Mouse (Mus musculus) embryonic facial prominence, embryonic 12.5 days (tissue): Measurements from ENCODE around the gene Capns1. TPM values are rescaled to one million over a fixed set of nuclear protein-coding genes. Genes with fewer than 3 reads are reported as not detected.
A peak's percentile ranks its signal among the peaks of the same experiment; 100 is the strongest.
"Not testable (repeated sequence)": the region's sequence is repeated elsewhere in the genome, so short reads cannot be mapped to it uniquely, and the experiment has no call there.

Source experiments
- ATAC-seq: fragments of 200-750 bp; cut with Nextera tagmentation; 2 replicates; pipeline ENCODE4 v1.8.0; 2017; ENCODE audit not compliant: insufficient number of reproducible peaks, insufficient read depth, low FRiP score, low TSS enrichment
- H3K27ac ChIP-seq: fragments of 300-500 bp; sonication (generic); 2 replicates; pipeline ENCODE4 v1.5.1; 2016; ENCODE audit warnings: mild to moderate bottlenecking
- H3K27me3 ChIP-seq: fragments of 300-500 bp; sonication (generic); 2 replicates; pipeline ENCODE4 v1.6.1; 2016; ENCODE audit warnings: mild to moderate bottlenecking, moderate library complexity
- H3K36me3 ChIP-seq: fragments of 300-500 bp; sonication (generic); 2 replicates; pipeline ENCODE4 v1.6.1; 2016; ENCODE audit warnings: mild to moderate bottlenecking
- H3K4me1 ChIP-seq: fragments of 300-500 bp; sonication (generic); 2 replicates; pipeline ENCODE4 v1.6.1; 2016
- H3K4me2 ChIP-seq: fragments of 300-500 bp; sonication (generic); replicated peaks from 2 replicates; pipeline ENCODE4 v1.6.1; 2016; ENCODE audit warnings: mild to moderate bottlenecking, moderate library complexity
- H3K4me3 ChIP-seq: fragments of 300-500 bp; sonication (generic); 2 replicates; pipeline ENCODE4 v1.5.1; 2016; ENCODE audit warnings: mild to moderate bottlenecking
- H3K9ac ChIP-seq: fragments of 300-500 bp; sonication (generic); 2 replicates; pipeline ENCODE4 v1.6.1; 2016; ENCODE audit warnings: mild to moderate bottlenecking, moderate library complexity
- H3K9me3 ChIP-seq: fragments of 300-500 bp; sonication (generic); 2 replicates; pipeline ENCODE4 v1.6.1; 2016; ENCODE audit warnings: mild to moderate bottlenecking, moderate library complexity
- WGBS: fragments of 180-500 bp; shearing (Covaris S2); methylation state at CpG from one replicate; pipeline ENCODE4 v1.1.7; 2016; 5-methylcytosine and 5-hydroxymethylcytosine counted together
- polyA plus RNA-seq: library from polyadenylated mRNA; unstranded; fragments of >200 nt; fragmentation: Nextera tagmentation; extraction: Ambion mirVana; gene quantifications from 2 replicates; pipeline ENCODE4 v1.2.1, GENCODE M21; 2016

Gene Capns1
- polyA plus RNA-seq, 1 experiment from 2014 or later = 86.6 TPM

GRCm38 (mm10) chr7:30192088-30192487 lies 6.5 kb downstream of the Capns1 start:
- peaks cover 18% of the 10 kb centered on the region for H3K4me1 ChIP-seq
- 88% methylated on average over 12 of the region's 12 CpGs for WGBS
- peaks cover 48% of the 10 kb centered on the region for H3K36me3 ChIP-seq
- H3K27ac ChIP-seq = no peak overlapping the region
- H3K4me2 ChIP-seq = no peak overlapping the region
- H3K9me3 ChIP-seq = no peaks in the 10 kb centered on the region
- H3K9ac ChIP-seq = no peak overlapping the region
- no peak for ATAC-seq
- H3K27me3 ChIP-seq = no peaks in the 10 kb centered on the region
- H3K4me3 ChIP-seq = no peak overlapping the region; the same call in 1 of the 2 replicates

- ATAC-seq = no peak
- WGBS = 87% methylated on average over 4 of the region's 4 CpGs
Observed at GRCm38 (mm10) chr7:30189116-30189491, 9.5 kb downstream of the Capns1 start.

GRCm38 (mm10) chr7:30188344-30189115 lies 10.1 kb downstream of the Capns1 start:
- H3K36me3 ChIP-seq = peaks cover 64% of the 10 kb centered on the region
- H3K4me3 ChIP-seq = no peak overlapping the region
- H3K27ac ChIP-seq = no peak overlapping the region
- no peak for ATAC-seq
- H3K4me1 ChIP-seq = peaks cover 20% of the 10 kb centered on the region
- WGBS = 81% methylated on average over 12 of the region's 12 CpGs
- no peaks in the 10 kb centered on the region for H3K9me3 ChIP-seq
- no peak overlapping the region for H3K4me2 ChIP-seq
- no peaks in the 10 kb centered on the region for H3K27me3 ChIP-seq
- H3K9ac ChIP-seq = no peak overlapping the region

More at GRCm38 (mm10) chr7:30189116-30189491, 9.5 kb downstream of the Capns1 start:
- no peak overlapping the region for H3K27ac ChIP-seq
- no peak overlapping the region for H3K4me2 ChIP-seq
- peaks cover 17% of the 10 kb centered on the region for H3K4me1 ChIP-seq
- H3K27me3 ChIP-seq = no peaks in the 10 kb centered on the region
- H3K9ac ChIP-seq = no peak overlapping the region
- H3K9me3 ChIP-seq = no peaks in the 10 kb centered on the region
- H3K4me3 ChIP-seq = no peak overlapping the region
- H3K36me3 ChIP-seq = peaks cover 64% of the 10 kb centered on the region

- H3K27ac ChIP-seq = no peak overlapping the region
- H3K36me3 ChIP-seq = peaks cover 41% of the 10 kb centered on the region
- peak overlapping the region; percentile 42; the same call in 1 of the 2 replicates for H3K4me2 ChIP-seq
- H3K4me1 ChIP-seq = peaks cover 9% of the 10 kb centered on the region
- WGBS = 69% methylated on average over 13 of the region's 13 CpGs
- H3K9ac ChIP-seq = no peak overlapping the region
- no peak for ATAC-seq
- H3K9me3 ChIP-seq = no peaks in the 10 kb centered on the region
- H3K4me3 ChIP-seq = no peak overlapping the region
- no peaks in the 10 kb centered on the region for H3K27me3 ChIP-seq
Observed at GRCm38 (mm10) chr7:30184641-30185348, 13.8 kb downstream of the Capns1 start.

DNA sequence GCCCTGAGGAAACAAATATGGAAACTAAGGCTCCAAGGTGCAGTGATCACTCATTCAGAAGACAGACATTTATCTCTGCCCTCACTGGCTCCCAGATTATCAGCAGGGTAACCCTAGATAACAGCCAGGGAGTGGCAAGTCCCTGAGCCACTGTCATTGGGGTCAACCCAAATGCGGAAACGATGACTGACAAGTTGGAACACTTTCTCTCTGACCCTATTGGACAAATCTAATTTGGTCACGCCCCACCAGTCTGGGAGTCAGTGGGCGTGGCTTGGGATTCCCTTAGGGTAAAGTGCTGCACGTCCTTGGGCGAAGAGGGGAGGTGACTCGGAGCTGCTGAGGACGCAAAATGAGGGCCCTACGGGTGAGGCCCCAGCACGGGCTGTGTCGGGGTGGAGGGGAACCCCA lies 14.7 kb downstream of the Capns1 start, which contains the start of gene Cox7a1:
Gene Cox7a1 (plus strand): TSS at position 266 of the 411 bp plus-strand sequence.
- H3K4me1 ChIP-seq = peaks cover 9% of the 10 kb centered on the region
- no peak within 1 kb of the TSS for H3K9ac ChIP-seq
- H3K27ac ChIP-seq = no peak within 1 kb of the TSS
- H3K36me3 ChIP-seq = peaks cover 37% of the 10 kb centered on the region
- WGBS = 1% methylated on average over 11 of the region's 11 CpGs
- H3K9me3 ChIP-seq = no peaks in the 10 kb centered on the region
- peak; percentile 42; the same call in 1 of the 2 replicates for ATAC-seq
- H3K27me3 ChIP-seq = no peaks in the 10 kb centered on the region
- H3K4me2 ChIP-seq = peak within 1 kb of the TSS; percentile 42
- no peak within 1 kb of the TSS for H3K4me3 ChIP-seq

- peaks cover 37% of the 10 kb centered on the region for H3K36me3 ChIP-seq
- H3K4me2 ChIP-seq, H3K27me3 ChIP-seq, H3K4me1 ChIP-seq, ATAC-seq, H3K4me3 ChIP-seq, H3K9ac ChIP-seq, H3K27ac ChIP-seq, H3K9me3 ChIP-seq: not testable (repeated sequence)
- WGBS = 75% methylated on average over 7 of the region's 7 CpGs
Observed at GRCm38 (mm10) chr7:30183189-30183588, 15.4 kb downstream of the Capns1 start.

DNA sequence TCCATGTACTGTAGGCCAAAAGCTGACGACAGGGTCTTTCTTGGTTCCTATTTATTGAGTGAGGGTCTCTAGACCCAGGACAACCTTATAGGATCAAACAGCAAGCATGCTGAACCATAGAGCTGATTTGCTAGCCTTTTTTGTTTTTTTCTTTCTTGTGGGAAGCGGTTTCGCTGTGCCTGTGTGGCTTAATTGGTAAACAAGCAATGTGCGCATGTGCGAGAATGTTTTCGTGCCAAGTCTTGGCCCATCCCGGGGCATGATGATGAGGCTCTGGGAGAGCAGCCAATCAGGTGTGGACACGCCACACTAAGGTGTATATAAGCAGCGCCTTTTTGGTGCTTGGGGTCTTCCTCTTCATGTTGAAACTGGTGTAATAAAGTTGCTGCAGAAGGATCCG lies 16.7 kb downstream of the Capns1 start:
- not testable (repeated sequence) for H3K9ac ChIP-seq, H3K4me2 ChIP-seq, H3K4me1 ChIP-seq, H3K27ac ChIP-seq, H3K9me3 ChIP-seq, H3K27me3 ChIP-seq, ATAC-seq, H3K4me3 ChIP-seq
- 91% methylated on average over 10 of the region's 10 CpGs for WGBS
- peaks cover 31% of the 10 kb centered on the region for H3K36me3 ChIP-seq

- Histone ChIP-seq H3K4me2 (no peak overlapping the region), H3K4me1 (peaks cover 9% of the 10 kb centered on the region), H3K4me3 (no peak overlapping the region), H3K36me3 (peaks cover 25% of the 10 kb centered on the region), H3K9ac (no peak overlapping the region), H3K9me3 (no peaks in the 10 kb centered on the region), H3K27ac (no peak overlapping the region), H3K27me3 (no peaks in the 10 kb centered on the region)
- 6% methylated on average over 4 of the region's 4 CpGs for WGBS
- no peak for ATAC-seq
Observed at GRCm38 (mm10) chr7:30181308-30181707, 17.3 kb downstream of the Capns1 start.

DNA sequence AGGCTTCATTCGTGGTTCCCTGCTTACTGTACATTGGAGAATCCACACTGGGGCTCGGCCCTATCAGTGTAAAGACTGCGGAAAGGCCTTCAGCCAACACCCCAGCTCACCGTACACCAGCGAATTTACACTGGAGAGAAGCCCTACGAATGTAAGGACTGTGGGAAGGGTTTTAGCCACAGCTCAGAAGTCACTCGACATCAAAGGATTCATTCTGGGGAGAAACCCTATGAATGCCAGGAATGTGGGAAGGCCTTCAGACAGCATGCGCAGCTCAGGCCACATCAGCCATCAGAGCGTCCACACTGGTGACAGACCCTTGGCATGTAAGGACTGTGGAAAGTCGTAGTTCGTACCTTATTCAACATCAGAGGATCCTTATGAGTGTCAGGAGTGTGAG lies 20.4 kb downstream of the Capns1 start:
- H3K27me3 ChIP-seq = no peaks in the 10 kb centered on the region
- WGBS = 82% methylated on average over 11 of the region's 11 CpGs
- H3K9me3 ChIP-seq = no peaks in the 10 kb centered on the region
- H3K4me3 ChIP-seq = no peak overlapping the region
- no peak overlapping the region for H3K27ac ChIP-seq
- no peak for ATAC-seq
- peaks cover 21% of the 10 kb centered on the region for H3K36me3 ChIP-seq
- H3K9ac ChIP-seq = no peak overlapping the region
- H3K4me2 ChIP-seq = no peak overlapping the region
- no peaks in the 10 kb centered on the region for H3K4me1 ChIP-seq

GRCm38 (mm10) chr7:30176474-30176873 lies 22.1 kb downstream of the Capns1 start:
- H3K4me1 ChIP-seq = no peaks in the 10 kb centered on the region

GRCm38 (mm10) chr7:30170283-30170951 lies 28.2 kb downstream of the Capns1 start:
- Histone ChIP-seq H3K27me3 (no peaks in the 10 kb centered on the region), H3K36me3 (peaks cover 19% of the 10 kb centered on the region), H3K4me1 (peaks cover 7% of the 10 kb centered on the region), H3K9me3 (peaks cover 18% of the 10 kb centered on the region), H3K4me3 (peak overlapping the region; percentile 69), H3K9ac (peak overlapping the region; percentile 80), H3K4me2 (peak overlapping the region; percentile 74), H3K27ac (peak overlapping the region; percentile 63; the same call in 1 of the 2 replicates)
- ATAC-seq = no peak
- 26% methylated on average over 11 of the region's 11 CpGs for WGBS

More at GRCm38 (mm10) chr7:30176474-30176873, 22.1 kb downstream of the Capns1 start:
- no peaks in the 10 kb centered on the region for H3K27me3 ChIP-seq
- no peak overlapping the region for H3K27ac ChIP-seq
- no peak for ATAC-seq
- H3K9ac ChIP-seq = no peak overlapping the region
- no peaks in the 10 kb centered on the region for H3K9me3 ChIP-seq
- H3K36me3 ChIP-seq = peaks cover 21% of the 10 kb centered on the region
- H3K4me2 ChIP-seq = no peak overlapping the region
- 87% methylated on average over 12 of the region's 12 CpGs for WGBS
- H3K4me3 ChIP-seq = no peak overlapping the region
